Mouse (Mus musculus) intestine, embryonic 15.5 days (tissue): ENCODE results near the gene Zfp944. TPM values are rescaled to one million over a fixed set of nuclear protein-coding genes. Genes with fewer than 3 reads are reported as not detected.
"Not testable (repeated sequence)": the region's sequence is repeated elsewhere in the genome, so short reads cannot be mapped to it uniquely, and the experiment has no call there.

Experiments
- ATAC-seq: fragments of 200-750 bp; cut with Nextera tagmentation; 2 replicates; pipeline ENCODE4 v1.8.0; 2017; ENCODE audit warnings: moderate TSS enrichment, moderate library complexity
- H3K27ac ChIP-seq: fragments of 300-500 bp; sonication (generic); 2 replicates; pipeline ENCODE4 v1.5.1; 2015; ENCODE audit warnings: mild to moderate bottlenecking, inconsistent platforms
- H3K27me3 ChIP-seq: fragments of 300-500 bp; sonication (generic); replicated peaks from 2 replicates; pipeline ENCODE4 v1.6.1; 2015; ENCODE audit warnings: inconsistent platforms
- H3K36me3 ChIP-seq: fragments of 300-500 bp; sonication (generic); 2 replicates; pipeline ENCODE4 v1.6.1; 2015; ENCODE audit warnings: inconsistent platforms
- H3K4me1 ChIP-seq: fragments of 300-500 bp; sonication (generic); replicated peaks from 2 replicates; pipeline ENCODE4 v1.6.1; 2015; ENCODE audit warnings: inconsistent platforms
- H3K4me2 ChIP-seq: fragments of 300-500 bp; sonication (generic); replicated peaks from 2 replicates; pipeline ENCODE4 v1.6.1; 2015; ENCODE audit warnings: mild to moderate bottlenecking, inconsistent platforms
- H3K4me3 ChIP-seq: fragments of 300-500 bp; sonication (generic); replicated peaks from 2 replicates; pipeline ENCODE4 v1.5.1; 2015; ENCODE audit warnings: inconsistent platforms
- H3K9ac ChIP-seq: fragments of 300-500 bp; sonication (generic); 2 replicates; pipeline ENCODE4 v1.6.1; 2015; ENCODE audit warnings: inconsistent platforms
- H3K9me3 ChIP-seq: fragments of 300-500 bp; sonication (generic); 2 replicates; pipeline ENCODE4 v1.6.1; 2016; ENCODE audit warnings: inconsistent platforms
- WGBS: fragments of 180-500 bp; shearing (Covaris S2); methylation state at CpG from one replicate; pipeline ENCODE4 v1.1.7; 2015; 5-methylcytosine and 5-hydroxymethylcytosine counted together
- polyA plus RNA-seq: library from polyadenylated mRNA; unstranded; fragments of >200 nt; fragmentation: Nextera tagmentation; extraction: Ambion mirVana; gene quantifications from 2 replicates; pipeline ENCODE4 v1.2.1, GENCODE M21; 2015

The Zfp944 gene
- 10.7 and 11.9 TPM in 2 replicates for polyA plus RNA-seq

- Histone ChIP-seq H3K27ac (peak within 1 kb of the TSS; percentile 85), H3K9ac (peak within 1 kb of the TSS; percentile 58), H3K4me2 (peak within 1 kb of the TSS; percentile 62), H3K4me3 (peak within 1 kb of the TSS; percentile 54)
- not testable (repeated sequence) for H3K4me1 ChIP-seq, H3K36me3 ChIP-seq, H3K9me3 ChIP-seq, H3K27me3 ChIP-seq
- under 1% methylated on average over 31 of the region's 43 CpGs for WGBS
- peak; percentile 100 for ATAC-seq
Measured at GRCm38 (mm10) chr17:22361101-22361781, at the start of gene Zfp944, which contains the start of gene Zfp758. Gene Zfp944 (minus strand): TSS chr17:22361400. Gene Zfp758 (plus strand): TSS chr17:22361453.

- Histone ChIP-seq H3K9me3 (no peaks in the 10 kb centered on the region), H3K4me3 (no peak overlapping the region), H3K4me1 (no peaks in the 10 kb centered on the region), H3K27me3 (no peaks in the 10 kb centered on the region), H3K4me2 (no peak overlapping the region), H3K36me3 (no peaks in the 10 kb centered on the region), H3K9ac (no peak overlapping the region), H3K27ac (no peak overlapping the region)
- ATAC-seq: peak; percentile 72; the same call in 1 of the 2 replicates
- 76% methylated on average over 2 of the region's 2 CpGs for WGBS
Measured at GRCm38 (mm10) chr17:22410756-22411155, 49.6 kb upstream of the Zfp944 start.

GRCm38 (mm10) chr17:22363895-22364294, 2.7 kb upstream of the Zfp944 start:
- ATAC-seq: no peak
- Histone ChIP-seq H3K4me3 (no peak overlapping the region), H3K27ac (no peak overlapping the region), H3K4me2 (no peak overlapping the region), H3K9ac (no peak overlapping the region), H3K27me3 (no peaks in the 10 kb centered on the region), H3K36me3 (0 out of 2 replicates have a peak, but pooled peaks cover 2% of the 10 kb centered on the region), H3K4me1 (0 out of 2 replicates have a peak, but pooled peaks cover 8% of the 10 kb centered on the region), H3K9me3 (no peaks in the 10 kb centered on the region)
- 90% methylated on average over 3 of the region's 3 CpGs for WGBS

- peak overlapping the region; percentile 51; the same call in 1 of the 2 replicates for H3K9ac ChIP-seq
- no peak overlapping the region for H3K27ac ChIP-seq
- no peaks in the 10 kb centered on the region for H3K27me3 ChIP-seq
- no peaks in the 10 kb centered on the region for H3K9me3 ChIP-seq
- H3K4me2 ChIP-seq: peak overlapping the region; percentile 62
- 0 out of 2 replicates have a peak, but pooled peaks cover 8% of the 10 kb centered on the region for H3K4me1 ChIP-seq
- H3K36me3 ChIP-seq: 0 out of 2 replicates have a peak, but pooled peaks cover 2% of the 10 kb centered on the region
- 26% methylated on average over 5 of the region's 5 CpGs for WGBS
- ATAC-seq: peak; percentile 13; the same call in 1 of the 2 replicates
- peak overlapping the region; percentile 54 for H3K4me3 ChIP-seq
Measured at GRCm38 (mm10) chr17:22360572-22360971, 628 bp downstream of the Zfp944 start.

GRCm38 (mm10) chr17:22352794-22353193, 8.4 kb downstream of the Zfp944 start:
- no peak overlapping the region for H3K27ac ChIP-seq
- no peaks in the 10 kb centered on the region for H3K4me1 ChIP-seq
- ATAC-seq: no peak
- H3K9me3 ChIP-seq: no peaks in the 10 kb centered on the region
- H3K4me2 ChIP-seq: no peak overlapping the region
- no peak overlapping the region for H3K9ac ChIP-seq
- H3K27me3 ChIP-seq: no peaks in the 10 kb centered on the region
- H3K4me3 ChIP-seq: no peak overlapping the region
- H3K36me3 ChIP-seq: no peaks in the 10 kb centered on the region

- peak overlapping the region; percentile 86 for H3K27ac ChIP-seq
- not testable (repeated sequence) for H3K4me1 ChIP-seq, H3K9me3 ChIP-seq, H3K27me3 ChIP-seq, H3K36me3 ChIP-seq, ATAC-seq
- H3K4me2 ChIP-seq: peak overlapping the region; percentile 54
- peak overlapping the region; percentile 65 for H3K4me3 ChIP-seq
- H3K9ac ChIP-seq: peak overlapping the region; percentile 32
- WGBS: 10% methylated on average over 2 of the region's 2 CpGs
Measured at GRCm38 (mm10) chr17:22315247-22315646, 46.0 kb downstream of the Zfp944 start.

- H3K4me1 ChIP-seq, H3K9me3 ChIP-seq, H3K27me3 ChIP-seq, H3K36me3 ChIP-seq: not testable (repeated sequence)
- peak; percentile 100 for ATAC-seq
- peak within 1 kb of the TSS; percentile 54 for H3K4me2 ChIP-seq
- peak within 1 kb of the TSS; percentile 86 for H3K27ac ChIP-seq
- WGBS: under 1% methylated on average over 20 of the region's 20 CpGs
- peak within 1 kb of the TSS; percentile 69 for H3K9ac ChIP-seq
- peak within 1 kb of the TSS; percentile 65 for H3K4me3 ChIP-seq
Measured at GRCm38 (mm10) chr17:22314730-22315226, 46.4 kb downstream of the Zfp944 start, which contains the start of gene CT030661.1. Gene CT030661.1 (minus strand): TSS chr17:22314837.

- H3K4me1 ChIP-seq, H3K27me3 ChIP-seq, H3K36me3 ChIP-seq, H3K9me3 ChIP-seq: not testable (repeated sequence)
- peak overlapping the region; percentile 69 for H3K9ac ChIP-seq
- peak overlapping the region; percentile 65 for H3K4me3 ChIP-seq
- 0% methylated on average over 3 of the region's 3 CpGs for WGBS
- peak overlapping the region; percentile 86 for H3K27ac ChIP-seq
- peak overlapping the region; percentile 54 for H3K4me2 ChIP-seq
- peak; percentile 81 for ATAC-seq
Measured at GRCm38 (mm10) chr17:22314219-22314618, 47.0 kb downstream of the Zfp944 start.

Other genes starting within 250 kb of the Zfp944 start
- gene Zfp947, start 195.2 kb downstream of the Zfp944 start, polyA plus RNA-seq: 2.9 TPM in 2 replicates
- 3.0 and 3.6 TPM in 2 replicates for gene Zfp994, start 135.8 kb downstream of the Zfp944 start, polyA plus RNA-seq
- 10.6 and 11.4 TPM in 2 replicates for gene CT030661.1, start 46.6 kb downstream of the Zfp944 start, polyA plus RNA-seq
- gene Zfp758, start 53 bp upstream of the Zfp944 start, polyA plus RNA-seq: 7.8 and 9.0 TPM in 2 replicates
- 15.1 and 16.2 TPM in 2 replicates for gene Zfp946, start 62.8 kb upstream of the Zfp944 start, polyA plus RNA-seq
- gene Vmn2r111, start 212.1 kb upstream of the Zfp944 start, polyA plus RNA-seq: not detected in 2 replicates
- not detected in 2 replicates for gene Vmn2r112, start 239.6 kb upstream of the Zfp944 start, polyA plus RNA-seq